10 mouse cellular contexts compared by ENCODE assay signal in the genomic region with DNA sequence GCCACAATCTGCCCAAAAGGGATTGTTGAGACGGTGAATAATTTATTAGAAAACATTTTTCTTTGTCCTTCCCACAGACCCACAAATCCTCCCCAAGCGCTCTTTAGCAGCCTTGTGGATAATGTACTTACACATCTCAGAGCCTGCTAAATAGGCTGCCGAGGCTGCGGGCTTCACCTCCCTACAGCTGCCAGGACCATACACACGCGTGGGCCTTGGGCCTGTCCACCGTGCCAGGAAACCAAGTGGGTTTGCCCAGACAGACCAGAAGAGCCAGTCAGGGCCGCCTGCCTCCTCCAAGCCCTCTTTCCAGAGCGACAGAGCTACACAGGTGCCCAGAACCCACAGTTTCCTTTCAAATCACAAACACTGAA.
DNase-seq lines count a peak whose midpoint lies in the region; ATAC-seq and TF ChIP-seq lines count a peak whose summit lies in the region.
"Had no signal": no experiment of that assay in that cellular context is flagged by ENCODE, and none has a peak within 500 bp of the region (broad histone marks: within the 10 kb centered on the region; RNA-seq: fewer than 3 reads in every experiment).

No protein-coding gene starts in this region.

- no peak for TF ChIP-seq CTCF in forebrain, postnatal 0 days (IDR thresholded peaks at IDR 0.05; ENCODE audit: low read depth)

- intact Hi-C loops in heart, postnatal 10 days (cut with DNase I), result no loop called here
- intact Hi-C loops in left cerebral cortex, postnatal 10 days (cut with DNase I), result no loop called here

- no peaks in the 10 kb centered on the region for H3K36me3 ChIP-seq in heart, embryonic 13.5 days
- no peaks in the 10 kb centered on the region for H3K36me3 ChIP-seq in ES-E14 (ENCODE audit: control insufficient read depth, insufficient read depth, low read length, poor library complexity, severe bottlenecking)
- no peaks in the 10 kb centered on the region for H3K36me3 ChIP-seq in forebrain, postnatal 0 days (ENCODE audit: insufficient read depth)
- no peaks in the 10 kb centered on the region for H3K36me3 ChIP-seq in midbrain, embryonic 12.5 days

- in situ Hi-C loops in ES-E14 (cut with MboI; ENCODE audit: low sequenced_read_pairs in 2 of 2, unreplicated experiment in 2 of 2), result no loop called here

- 58% methylated on average over 9 of the region's 9 CpGs for WGBS in heart, embryonic 13.5 days
- WGBS in forebrain, postnatal 0 days, result 67% methylated on average over 9 of the region's 9 CpGs
- 73% methylated on average over 9 of the region's 9 CpGs for WGBS in midbrain, embryonic 12.5 days

- H3K9me3 ChIP-seq in heart, embryonic 13.5 days, result no peaks in the 10 kb centered on the region
- H3K9me3 ChIP-seq in ES-E14 (ENCODE audit: control insufficient read depth, insufficient read depth, low read depth, low read length), result no peaks in the 10 kb centered on the region
- no peaks in the 10 kb centered on the region for H3K9me3 ChIP-seq in forebrain, postnatal 0 days (ENCODE audit: low read length)
- H3K9me3 ChIP-seq in midbrain, embryonic 12.5 days, result no peaks in the 10 kb centered on the region

- H3K9ac ChIP-seq in heart, embryonic 13.5 days, result 0 out of 2 replicates have a peak overlapping the region, but pooled peaks have one; percentile 2
- no peak overlapping the region for H3K9ac ChIP-seq in ES-E14 (ENCODE audit: insufficient read depth, low read depth, low read length, poor library complexity, severe bottlenecking)
- peak overlapping the region; percentile 28; the same call in 1 of the 2 replicates for H3K9ac ChIP-seq in forebrain, postnatal 0 days
- no peak overlapping the region for H3K9ac ChIP-seq in midbrain, embryonic 12.5 days (replicated peaks)

- no peak for DNase-seq in heart, postnatal 10 days
- no peak for DNase-seq in ES-E14 (ENCODE audit: low read depth, low spot score)
- DNase-seq in forebrain, postnatal 0 days, result no peak
- DNase-seq in left cerebral cortex, postnatal 10 days (ENCODE audit: extremely low spot score in 1 of 2, low spot score in 2 of 2), result no peak
- DNase-seq in embryo, embryonic 11 days, result no peak
- DNase-seq in cerebellum, postnatal 4 days (ENCODE audit: low spot score in 2 of 2), result no peak

- peak overlapping the region; percentile 41 for H3K4me3 ChIP-seq in heart, embryonic 13.5 days
- peak overlapping the region; percentile 3 to 60 for H3K4me3 ChIP-seq in ES-E14 (ENCODE audit: insufficient read depth in 1 of 2, low read depth in 1 of 2, low read length in 2 of 2, poor library complexity in 1 of 2, severe bottlenecking in 1 of 2)
- H3K4me3 ChIP-seq in forebrain, postnatal 0 days (ENCODE audit: low read depth, low read length), result peak overlapping the region; percentile 29
- H3K4me3 ChIP-seq in midbrain, embryonic 12.5 days, result peak overlapping the region; percentile 31
- H3K4me3 ChIP-seq: megakaryocyte, embryonic 14.5 days had no signal

- no peak overlapping the region for H3K27ac ChIP-seq in heart, embryonic 13.5 days (replicated peaks)
- H3K27ac ChIP-seq in ES-E14 (ENCODE audit: insufficient read depth, low read depth, low read length, poor library complexity, severe bottlenecking), result no peak overlapping the region
- H3K27ac ChIP-seq in forebrain, postnatal 0 days (ENCODE audit: low read depth, low read length), result no peak overlapping the region
- H3K27ac ChIP-seq in midbrain, embryonic 12.5 days (replicated peaks), result no peak overlapping the region
- H3K27ac ChIP-seq: gastrocnemius, adult 2 months had no signal

- peak overlapping the region; percentile 66 for H3K4me2 ChIP-seq in heart, embryonic 13.5 days
- H3K4me2 ChIP-seq in forebrain, postnatal 0 days (ENCODE audit: low read depth), result peak overlapping the region; percentile 47
- H3K4me2 ChIP-seq in midbrain, embryonic 12.5 days (replicated peaks), result peak overlapping the region; percentile 49

- H3K27me3 ChIP-seq in heart, embryonic 13.5 days (replicated peaks), result peaks cover 10% of the 10 kb centered on the region
- no peaks in the 10 kb centered on the region for H3K27me3 ChIP-seq in forebrain, postnatal 0 days (ENCODE audit: insufficient read depth, low read length)
- H3K27me3 ChIP-seq in midbrain, embryonic 12.5 days, result peaks cover 17% of the 10 kb centered on the region
- H3K27me3 ChIP-seq: megakaryocyte, embryonic 14.5 days had no signal

- no peak for ATAC-seq in heart, embryonic 13.5 days (ENCODE audit: extremely low read depth, insufficient number of reproducible peaks, low FRiP score, low TSS enrichment)
- ATAC-seq in forebrain, postnatal 0 days, result peak; percentile 38; the same call in 1 of the 2 replicates
- no peak for ATAC-seq in midbrain, embryonic 12.5 days (ENCODE audit: low FRiP score, low read depth)

- H3K4me1 ChIP-seq in heart, embryonic 13.5 days, result no peaks in the 10 kb centered on the region
- no peaks in the 10 kb centered on the region for H3K4me1 ChIP-seq in ES-E14 (ENCODE audit: control insufficient read depth in 2 of 2, insufficient read depth in 2 of 2, low read length in 2 of 2, poor library complexity in 1 of 2)
- no peaks in the 10 kb centered on the region for H3K4me1 ChIP-seq in forebrain, postnatal 0 days (ENCODE audit: insufficient read depth)
- H3K4me1 ChIP-seq in midbrain, embryonic 12.5 days, result no peaks in the 10 kb centered on the region; the same call in 1 of the 2 replicates
- H3K4me1 ChIP-seq: megakaryocyte, embryonic 14.5 days had no signal

TF ChIP-seq in ES-E14, 5 proteins besides CTCF, POLR2A, EP300 and RAD21:
- TF ChIP-seq HCFC1 (IDR thresholded peaks at IDR 0.05; ENCODE audit: borderline replicate concordance, insufficient read depth, low read length) (no peak), CHD2 (IDR thresholded peaks at IDR 0.05; ENCODE audit: low read depth, low read length) (no peak), ZC3H11A (IDR thresholded peaks at IDR 0.05; ENCODE audit: borderline replicate concordance, low read depth, low read length) (no peak), MAFK (IDR thresholded peaks at IDR 0.05; ENCODE audit: insufficient read depth, low read depth, low read length) (no peak), ZNF384 (IDR thresholded peaks at IDR 0.05; ENCODE audit: low read depth, low read length) (no peak)

Comparison
In these comparisons a context has a peak if more than half of its experiments do, and no peak if none do; other contexts are left out.
1. H3K9ac ChIP-seq: peak in heart, embryonic 13.5 days (single experiment) and forebrain, postnatal 0 days (single experiment); none in ES-E14 (single experiment) and midbrain, embryonic 12.5 days (single experiment).
2. Peak in every context shown above with its lines, with median percentiles within 50 percentile points of each other: H3K4me2 ChIP-seq and H3K4me3 ChIP-seq.